Comparison of ENCODE assay signal across 8 mouse cellular contexts in genomic region chrX:139684775-139685695, GRCm38 (mm10). TPM values are rescaled to one million over a fixed set of nuclear protein-coding genes. Genes with fewer than 3 reads are reported as not detected.
DNase-seq lines count a peak whose midpoint lies in the region; TF ChIP-seq lines count a peak whose summit lies in the region.

Gene Tbc1d8b (plus strand): TSS chrX:139684996.

- peaks cover 6% of the 10 kb centered on the region for H3K27me3 ChIP-seq in megakaryocyte, embryonic 14.5 days (replicated peaks)

- peaks cover 9% of the 10 kb centered on the region; the same call in 1 of the 2 replicates for H3K9me3 ChIP-seq in megakaryocyte, embryonic 14.5 days

- peak within 1 kb of the TSS; percentile 80 for H3K4me3 ChIP-seq in cortical plate, adult 2 months (ENCODE audit: insufficient read depth, low read length)
- H3K4me3 ChIP-seq in megakaryocyte, embryonic 14.5 days (replicated peaks): peak within 1 kb of the TSS; percentile 98

- TF ChIP-seq CTCF in cortical plate, adult 2 months (IDR thresholded peaks at IDR 0.05; ENCODE audit: extremely low read depth, insufficient read depth, low read length): no peak

- H3K27ac ChIP-seq in cortical plate, adult 2 months (ENCODE audit: insufficient read depth, low read length): no peak within 1 kb of the TSS

- no peaks in the 10 kb centered on the region for H3K36me3 ChIP-seq in megakaryocyte, embryonic 14.5 days (replicated peaks; ENCODE audit: low read length)

- TF ChIP-seq POLR2A in cortical plate, adult 2 months (IDR thresholded peaks at IDR 0.05; ENCODE audit: extremely low read depth, insufficient read depth, low read length): no peak

- H3K4me1 ChIP-seq in cortical plate, adult 2 months (ENCODE audit: control insufficient read depth, insufficient read depth, low read length): no peaks in the 10 kb centered on the region
- H3K4me1 ChIP-seq in megakaryocyte, embryonic 14.5 days: peaks cover 4% of the 10 kb centered on the region; the same call in 1 of the 2 replicates

- peak; percentile 86 for DNase-seq in ZHBTc4 (ENCODE audit: low read depth, low spot score)
- DNase-seq in gastrocnemius, adult 8-10 months (ENCODE audit: low spot score in 2 of 2): peak; percentile 69 to 74
- DNase-seq in hindlimb bud, embryonic 11.5 days (ENCODE audit: extremely low spot score, low read depth, low spot score): peak; percentile 81
- peak; percentile 42 to 56 for DNase-seq in left cerebral cortex, adult 8-10 months (ENCODE audit: low spot score in 2 of 2)
- peak; percentile 78 to 87 for DNase-seq in right cerebral cortex, postnatal 10 days (ENCODE audit: low spot score in 2 of 2)
- peak; percentile 46 for DNase-seq in urinary bladder, postnatal 25 days (ENCODE audit: low spot score)

RNA-seq across cellular contexts. Expression of gene Tbc1d8b, which starts in this region (rescaled TPM):
- 1.5 and 2.0 TPM in 2 replicates for polyA plus RNA-seq in cortical plate, adult 2 months (2012; rRNA removed)
- 1 to 10 TPM; 3.3 to 6.1 (median 5.0) TPM for total RNA-seq in gastrocnemius, adult 8-10 months (2022)
- 1 to 10 TPM; 3.1 to 5.6 (median 4.1) TPM for total RNA-seq in left cerebral cortex, adult 8-10 months (2022)
- polyA plus RNA-seq in megakaryocyte, embryonic 14.5 days (2012; ENCODE audit: insufficient read depth, low replicate concordance): 0.09 TPM in 1 of 2 replicates, not detected in the other
